Mouse (Mus musculus): ENCODE results near the gene Snorc. TPM values are rescaled to one million over a fixed set of nuclear protein-coding genes. Genes with fewer than 3 reads are reported as not detected.
"Not testable (repeated sequence)": the region's sequence is repeated elsewhere in the genome, so short reads cannot be mapped to it uniquely, and the experiment has no call there.

The Snorc gene
- total RNA-seq (2021): not detected
- long read RNA-seq, experiment 1: 0 reads
- long read RNA-seq, experiment 2: 0 reads

DNA sequence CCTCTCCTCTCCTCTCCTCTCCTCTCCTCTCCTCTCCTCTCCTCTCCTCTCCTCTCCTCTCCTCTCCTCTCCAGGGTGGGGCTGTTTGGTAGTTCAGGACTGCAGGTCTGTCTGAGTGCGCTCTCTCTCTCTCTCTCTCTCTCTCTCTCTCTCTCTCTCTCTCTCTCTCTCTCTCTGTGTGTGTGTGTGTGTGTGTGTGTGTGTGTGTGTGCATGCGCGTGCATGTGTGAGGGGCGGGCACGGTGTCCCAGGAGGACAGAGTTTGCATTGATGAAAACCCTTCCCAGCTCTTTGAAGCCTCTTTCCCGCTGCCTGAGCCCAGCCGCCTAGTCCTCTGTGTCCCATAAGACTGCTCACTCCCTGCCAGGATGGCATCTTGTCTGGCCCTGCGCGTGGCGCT is at the start of gene Snorc:
Gene Snorc (plus strand): TSS at position 301 of the 400 bp plus-strand sequence.
- DNase-seq (ENCODE audit: low spot score in 2 of 2): not testable (repeated sequence)

DNA sequence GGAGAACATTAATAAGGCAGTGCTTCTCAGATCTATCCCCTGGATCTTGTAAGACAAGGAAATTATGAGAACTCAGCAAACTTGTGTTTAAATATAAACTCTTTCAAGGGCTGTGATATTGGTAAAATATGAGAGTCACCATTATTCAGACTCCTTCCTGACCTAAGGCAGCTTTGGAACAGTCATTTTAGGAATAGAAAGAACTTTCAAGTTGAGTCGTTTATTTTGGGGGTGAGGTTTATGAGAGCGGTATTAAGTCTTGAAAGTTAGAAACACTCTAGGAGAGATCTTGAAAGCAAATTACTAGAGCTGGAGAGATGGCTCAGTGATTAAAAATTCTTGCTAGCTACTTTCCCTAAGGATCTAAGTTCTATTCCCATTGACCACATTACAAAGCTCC is 34.9 kb upstream of the Snorc start:
- DNase-seq (ENCODE audit: low spot score in 2 of 2): no peak

DNA sequence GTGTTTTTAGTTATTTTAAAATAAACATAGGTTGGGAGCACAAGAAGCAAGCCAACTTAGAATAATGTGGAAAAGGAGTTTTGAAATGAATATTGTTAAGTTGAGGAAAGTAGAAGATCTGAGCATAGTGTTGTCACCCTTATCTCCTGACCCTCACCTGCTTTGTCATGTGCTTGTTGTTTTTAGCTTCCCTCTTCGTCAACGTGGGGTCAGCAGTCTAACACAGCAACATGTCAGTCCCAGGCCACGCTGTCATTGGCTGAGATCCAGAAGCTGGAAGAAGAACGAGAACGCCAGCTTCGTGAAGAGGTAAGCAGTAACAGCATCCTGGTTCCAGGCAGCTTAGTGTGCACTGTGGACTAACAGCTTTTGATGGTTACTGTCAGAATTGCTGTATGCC is 33.5 kb upstream of the Snorc start:
- no peak for DNase-seq (ENCODE audit: low spot score in 2 of 2)

DNA sequence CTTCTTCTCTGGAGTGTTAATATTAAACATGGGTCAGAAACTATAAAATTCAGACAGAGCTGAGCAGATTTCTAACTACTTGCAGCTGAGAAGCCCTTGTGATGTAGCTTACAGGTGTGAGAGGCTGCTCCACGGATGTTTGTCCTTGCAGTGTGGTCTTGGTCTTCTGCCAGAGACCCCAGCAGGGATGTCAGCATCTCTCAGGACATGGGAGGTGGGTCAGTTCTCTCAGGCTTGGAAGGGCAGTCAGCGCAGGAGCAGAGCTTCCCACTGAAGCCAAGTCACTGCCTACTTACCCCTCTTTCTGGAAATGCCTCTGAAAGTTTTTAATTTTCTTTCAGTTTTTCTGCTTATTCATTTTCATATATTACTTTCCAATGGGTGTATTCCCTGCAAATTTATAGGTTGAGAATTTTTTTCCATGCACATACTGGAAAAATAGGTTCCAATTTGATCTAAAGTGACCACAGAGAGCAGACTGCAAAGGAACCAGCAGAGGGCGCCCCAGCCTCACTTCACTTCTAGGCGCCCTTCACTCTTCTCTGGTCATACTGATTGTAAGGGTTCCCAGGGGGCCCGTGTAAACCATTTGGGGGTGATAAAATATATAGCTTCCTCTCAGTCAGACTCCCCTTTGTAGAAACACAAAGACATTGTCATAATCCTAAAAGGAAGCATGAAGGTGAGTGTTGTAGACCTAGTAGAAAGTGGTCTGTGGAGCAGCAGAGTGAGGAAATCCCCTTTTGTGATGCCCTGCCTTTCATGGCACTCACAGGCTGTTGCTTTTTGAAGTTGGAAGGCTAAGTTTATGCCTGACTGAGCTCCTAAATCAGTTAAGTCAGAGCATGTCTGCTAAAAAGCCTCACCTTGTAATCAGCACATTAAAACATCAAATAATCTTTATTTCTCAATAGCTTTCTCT is 22.6 kb upstream of the Snorc start:
- DNase-seq (ENCODE audit: low spot score in 2 of 2): peak; percentile 44 to 67

DNA sequence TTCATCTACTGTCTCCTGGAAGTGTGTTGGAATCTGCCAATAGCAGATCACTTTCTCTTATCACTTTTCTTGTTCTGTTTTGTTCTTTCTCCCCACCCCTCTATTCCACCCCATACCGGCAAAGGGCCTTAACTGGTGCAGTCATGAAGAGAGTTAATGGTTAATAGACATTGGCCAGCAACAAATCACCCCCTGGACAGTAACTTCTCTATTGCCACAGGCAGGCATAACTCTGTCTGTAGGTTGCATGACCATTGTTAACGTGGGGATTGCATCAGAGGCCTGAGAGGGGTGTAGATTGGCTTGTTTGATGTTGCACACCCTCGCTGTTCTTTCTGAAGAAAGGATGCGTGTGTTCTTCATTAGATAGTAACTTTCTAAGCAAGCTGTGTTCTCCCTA is 20.6 kb upstream of the Snorc start:
- no peak for DNase-seq (ENCODE audit: low spot score in 2 of 2)

DNA sequence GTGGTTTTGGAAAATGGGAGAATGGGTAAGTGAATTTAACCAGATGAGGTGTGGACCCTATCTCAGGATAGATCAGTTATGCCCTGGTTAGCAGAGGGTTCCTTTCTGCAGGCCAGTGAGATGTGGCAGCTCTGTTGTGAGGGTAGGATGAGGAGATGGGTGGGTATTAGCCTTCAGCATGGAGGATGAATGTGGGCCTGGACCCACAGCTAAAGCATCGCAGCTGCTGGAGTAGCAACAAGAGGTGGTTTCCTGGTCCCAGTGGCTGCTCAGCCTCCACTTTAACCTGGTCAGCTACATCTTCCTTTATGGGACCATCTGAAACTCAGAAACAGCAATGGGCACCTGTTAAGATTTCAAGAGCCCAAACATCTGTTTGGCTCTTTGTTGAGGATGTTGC is 13.6 kb upstream of the Snorc start:
- DNase-seq (ENCODE audit: low spot score in 2 of 2): no peak

DNA sequence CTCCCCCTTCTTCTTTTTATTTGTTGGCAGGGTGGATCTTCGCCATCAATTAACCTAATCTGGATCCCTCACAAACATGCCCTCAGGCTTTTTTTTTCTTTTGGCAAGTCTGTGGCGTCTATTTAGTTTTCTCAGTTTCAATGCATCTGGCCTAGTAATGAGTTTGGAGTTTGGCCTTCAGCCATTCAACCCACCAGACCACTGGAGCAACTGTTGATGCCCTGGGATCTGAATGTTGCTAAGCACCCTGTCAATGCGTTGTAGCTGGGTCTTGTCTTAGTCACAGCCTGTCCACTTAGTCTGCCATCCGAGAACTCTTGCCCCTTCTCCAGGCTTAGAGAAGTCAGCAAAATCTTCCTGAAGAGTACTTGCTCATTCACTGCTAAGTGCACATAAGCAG is 12.0 kb upstream of the Snorc start:
- no peak for DNase-seq (ENCODE audit: low spot score in 2 of 2)

DNA sequence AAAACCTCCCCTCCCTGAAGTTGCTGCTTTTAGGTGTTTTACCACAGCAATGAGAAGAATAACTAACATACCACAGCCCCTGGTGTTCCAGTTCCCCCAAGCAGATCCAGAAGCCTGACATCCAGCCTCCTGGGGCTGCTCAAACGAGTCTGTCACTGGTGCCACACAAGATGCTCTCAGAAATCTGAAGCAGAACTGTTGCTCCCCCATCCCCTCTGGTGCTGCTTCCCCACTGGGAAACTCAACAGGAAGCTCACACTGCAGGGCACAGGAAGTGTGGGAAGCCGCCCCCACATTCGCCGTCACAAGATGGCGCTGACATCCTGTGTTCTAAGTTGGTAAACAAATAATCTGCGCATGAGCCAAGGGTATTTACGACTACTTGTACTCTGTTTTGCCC is 10.2 kb upstream of the Snorc start:
- DNase-seq (ENCODE audit: low spot score in 2 of 2): not testable (repeated sequence)

DNA sequence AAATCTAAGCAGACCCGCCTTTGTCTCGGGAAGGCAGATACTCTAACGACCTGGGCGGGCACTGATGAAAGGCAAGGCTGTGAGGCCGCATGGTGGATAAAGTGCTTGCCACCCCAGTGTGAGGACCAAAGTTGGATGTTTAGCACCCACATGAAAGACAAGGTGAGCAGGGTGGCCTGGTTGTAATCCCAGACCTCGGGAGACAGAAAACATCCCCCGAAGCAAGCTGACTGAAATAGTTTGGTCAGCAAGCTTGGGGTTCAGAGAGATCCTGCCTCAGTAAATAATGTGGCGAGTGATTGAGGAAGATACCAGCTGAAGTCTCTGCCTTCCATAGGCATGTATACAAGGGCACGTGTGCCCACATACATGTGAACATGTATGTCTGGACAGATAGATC is 2.6 kb upstream of the Snorc start:
- DNase-seq (ENCODE audit: low spot score in 2 of 2): no peak

DNA sequence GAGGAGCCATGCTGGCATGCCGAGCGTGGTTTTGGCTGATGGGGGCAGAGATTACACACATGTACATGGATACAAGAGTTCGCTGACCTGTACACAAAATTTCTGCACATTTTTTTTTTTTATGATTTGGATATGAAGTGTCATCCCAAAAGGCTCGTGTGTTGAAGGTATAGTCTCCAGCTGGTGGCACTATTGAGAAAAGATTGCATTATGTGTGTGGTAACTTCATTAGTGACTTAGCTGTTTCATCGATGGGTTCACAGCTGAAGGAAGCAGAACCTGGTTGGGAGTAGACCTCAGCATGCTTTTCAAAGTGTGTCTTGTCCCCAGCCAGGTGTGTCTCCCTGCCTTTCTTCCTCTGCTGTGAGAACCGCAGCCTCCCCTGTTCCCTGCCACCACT is 1.8 kb upstream of the Snorc start:
- DNase-seq (ENCODE audit: low spot score in 2 of 2): no peak

DNA sequence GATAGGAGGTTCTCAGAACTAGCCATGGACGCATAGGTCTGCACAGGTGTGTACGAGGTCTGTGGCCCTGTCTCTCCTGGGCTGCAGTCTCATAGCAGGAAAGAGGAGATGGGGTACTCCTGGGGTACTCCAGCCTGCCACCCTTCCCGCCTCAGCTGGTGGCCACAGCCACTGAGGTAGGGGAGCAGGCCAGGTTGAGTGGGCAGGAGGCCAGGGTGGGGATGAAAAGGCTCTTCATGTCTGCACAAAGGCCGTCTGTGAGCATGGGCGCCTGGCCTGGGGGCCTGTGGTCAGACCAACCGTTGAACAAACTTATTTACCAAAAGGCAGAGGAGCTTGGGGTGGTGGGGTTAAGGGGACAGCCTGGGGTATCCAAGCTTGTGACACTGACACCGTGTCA is 1.8 kb downstream of the Snorc start:
- peak in 1 of 2 experiments; percentile 26 for DNase-seq (ENCODE audit: low spot score in 2 of 2)

DNA sequence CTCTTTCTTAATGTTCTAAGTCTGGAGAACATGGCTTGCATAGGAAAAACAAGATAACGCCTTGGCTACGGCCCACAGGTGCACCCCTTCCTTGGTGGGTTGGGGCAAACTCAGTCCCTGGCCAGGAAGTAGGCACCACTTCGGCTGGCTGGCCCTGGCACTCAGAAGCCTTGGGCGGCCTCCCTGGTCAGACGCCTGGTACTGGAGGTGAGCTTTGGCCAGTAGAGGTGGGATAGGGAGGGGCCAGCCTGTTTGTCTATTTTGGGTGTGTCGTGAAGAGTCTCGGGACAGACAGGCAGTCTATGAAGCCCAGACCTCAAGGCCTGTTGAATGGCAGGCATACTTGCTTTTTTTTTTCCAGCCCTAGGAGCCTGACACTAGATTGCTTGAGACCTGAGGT is 2.5 kb downstream of the Snorc start:
- DNase-seq (ENCODE audit: low spot score in 2 of 2): no peak

DNA sequence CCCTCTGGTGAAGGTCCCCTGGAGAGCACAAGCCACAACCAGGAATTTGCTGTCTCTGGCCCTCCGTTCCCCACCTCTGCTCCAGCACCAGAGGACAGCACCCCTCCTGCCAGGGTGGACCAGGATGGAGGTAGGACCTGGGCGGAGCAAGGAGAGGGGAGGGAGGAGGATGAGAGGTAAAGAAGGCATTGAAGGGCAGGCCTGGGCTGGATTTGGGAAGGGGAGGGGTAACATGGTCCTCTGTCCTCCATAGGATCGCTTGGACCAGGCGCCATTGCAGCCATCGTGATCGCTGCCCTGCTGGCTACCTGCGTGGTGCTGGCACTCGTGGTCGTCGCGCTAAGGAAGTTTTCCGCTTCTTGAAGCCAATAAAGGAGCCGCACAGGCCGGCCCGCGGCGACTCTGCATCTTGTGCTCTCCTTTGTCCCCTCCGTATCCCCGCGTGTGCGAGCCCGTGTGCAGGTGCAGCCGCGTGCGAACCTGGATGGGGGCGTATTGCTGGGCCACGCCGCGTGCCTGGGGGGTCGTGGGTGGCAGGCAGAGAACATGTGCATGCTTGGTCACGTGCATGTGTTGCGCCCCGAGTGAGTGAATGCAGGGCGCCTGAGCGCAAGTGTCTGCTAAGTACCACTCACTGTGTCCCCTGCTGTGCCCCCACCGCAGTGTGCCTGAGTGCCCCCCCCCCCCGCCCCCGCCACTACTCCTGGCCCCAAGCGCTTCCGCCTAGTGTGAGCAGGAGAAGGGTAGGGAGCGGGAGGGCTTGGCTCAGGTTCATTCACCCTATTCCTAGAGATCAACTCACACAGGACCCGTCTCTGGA is 5.2 kb downstream of the Snorc start:
- DNase-seq (ENCODE audit: low spot score in 2 of 2): peak in 1 of 2 experiments; percentile 45

DNA sequence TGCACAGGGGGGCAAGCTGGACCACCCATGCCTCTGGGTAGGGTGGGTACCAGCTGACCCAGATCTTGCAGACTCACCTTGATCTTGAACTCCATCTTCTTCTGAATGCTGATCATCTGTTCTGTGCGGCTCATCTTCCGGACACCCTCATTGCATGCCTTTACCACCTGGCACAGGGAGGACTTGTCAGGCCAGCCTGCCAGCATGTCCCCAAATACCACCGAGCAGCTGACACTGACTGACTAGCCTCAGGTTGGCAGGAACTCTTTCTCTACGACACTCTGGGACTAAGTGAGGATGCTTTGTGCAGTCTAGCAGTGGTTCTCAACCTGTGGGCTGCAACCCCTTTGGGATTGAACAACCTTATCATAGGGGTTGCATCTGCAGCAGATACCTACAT is 12.5 kb downstream of the Snorc start:
- DNase-seq (ENCODE audit: low spot score in 2 of 2): no peak

DNA sequence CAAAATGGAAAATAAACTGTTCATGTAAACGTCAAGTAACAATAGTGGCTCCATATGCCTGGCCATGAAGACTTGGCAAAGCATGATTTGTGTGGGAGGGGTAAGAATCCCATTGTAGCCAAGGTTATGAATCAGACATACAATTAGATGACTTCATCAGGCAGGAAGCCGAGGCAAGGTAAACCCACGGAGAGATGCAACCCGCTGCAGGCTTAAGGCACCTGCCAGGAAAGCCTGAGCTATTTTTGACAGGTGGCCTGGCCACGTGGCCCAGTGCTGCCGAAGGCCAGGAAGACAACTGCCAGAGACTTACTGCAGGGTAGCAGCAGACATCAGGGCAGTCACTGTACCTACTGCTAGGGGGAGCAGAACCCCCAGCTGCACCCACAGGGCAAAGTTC is 16.3 kb downstream of the Snorc start:
- DNase-seq (ENCODE audit: low spot score in 2 of 2): peak in 1 of 2 experiments; percentile 40

DNA sequence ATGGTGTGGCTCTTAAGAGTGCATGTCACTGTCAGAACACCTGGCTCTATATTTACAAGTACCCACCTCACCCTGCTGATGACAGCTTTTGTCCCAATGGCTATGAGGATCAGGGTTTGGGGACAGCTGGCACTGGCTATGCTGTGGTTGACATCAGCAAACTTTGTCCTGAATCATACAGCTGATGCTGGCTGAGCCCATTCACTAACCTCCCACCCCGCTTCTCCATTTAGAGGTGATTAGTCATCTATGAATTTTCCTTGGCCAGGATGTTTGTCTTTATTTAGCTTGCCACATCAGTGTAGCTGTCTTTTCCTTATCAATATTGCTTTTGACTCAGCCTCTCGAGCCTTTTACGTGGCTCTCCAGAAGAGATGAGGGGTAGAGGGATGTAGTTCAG is 22.2 kb downstream of the Snorc start:
- DNase-seq (ENCODE audit: low spot score in 2 of 2): no peak

DNA sequence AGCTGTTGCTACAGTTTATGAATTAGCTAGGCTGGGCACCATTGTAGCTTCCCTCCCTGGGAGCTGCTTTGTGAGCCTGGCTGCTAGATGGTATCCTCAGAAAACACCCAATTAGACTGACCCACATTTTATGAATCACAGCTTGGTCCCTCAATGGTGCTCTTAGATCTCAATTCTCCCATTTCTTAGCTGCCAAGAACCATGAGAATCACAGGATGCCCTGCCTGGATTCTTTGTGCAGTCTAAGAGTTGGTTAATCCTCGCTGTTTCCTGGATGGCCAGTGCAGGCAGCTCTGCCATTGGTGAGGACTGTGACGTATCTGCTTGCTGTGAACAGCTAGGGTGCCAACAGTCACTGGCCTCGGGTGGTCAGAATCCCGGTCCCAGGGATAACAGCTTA is 23.5 kb downstream of the Snorc start:
- peak; percentile 35 to 69 for DNase-seq (ENCODE audit: low spot score in 2 of 2)

DNA sequence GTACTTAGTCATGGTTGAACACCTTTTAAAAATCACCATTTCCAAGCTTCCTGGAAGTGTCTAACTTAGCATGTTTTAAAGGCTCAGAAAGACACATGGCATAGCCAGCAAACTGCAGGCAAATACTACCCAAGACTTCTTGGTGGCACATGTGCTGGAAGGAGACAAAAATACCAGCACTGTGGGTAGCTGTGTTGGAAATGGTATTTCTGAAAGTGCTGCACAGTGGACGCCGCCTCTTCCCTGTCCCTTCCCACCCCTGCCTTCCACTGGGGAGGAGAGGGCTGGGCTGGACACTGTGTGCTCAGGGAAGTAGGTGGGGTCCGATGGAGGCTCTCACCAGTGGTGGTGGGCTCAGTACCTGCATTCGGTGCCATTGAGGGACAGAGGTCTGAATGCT is 35.5 kb downstream of the Snorc start:
- DNase-seq (ENCODE audit: low spot score in 2 of 2): no peak

DNA sequence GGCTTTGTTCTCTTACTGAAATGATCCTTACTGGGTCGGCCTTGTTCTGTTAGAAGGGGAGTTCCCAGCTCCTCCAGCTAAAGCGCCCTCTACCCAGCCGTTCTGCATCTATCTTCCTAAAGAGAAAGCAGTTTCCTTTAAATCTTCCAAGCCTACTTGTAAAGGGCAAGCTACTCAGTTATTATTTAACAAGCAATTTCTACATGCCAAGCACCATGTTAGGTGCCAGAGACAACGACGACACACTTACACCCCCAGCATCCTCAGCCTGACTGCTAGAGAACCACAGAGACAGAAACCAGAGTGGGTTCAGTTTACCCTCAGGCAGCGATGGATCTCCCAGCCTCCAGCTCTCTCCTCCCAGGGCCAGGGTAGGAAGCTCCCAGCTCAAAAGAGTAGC is 37.8 kb downstream of the Snorc start:
- DNase-seq (ENCODE audit: low spot score in 2 of 2): no peak

DNA sequence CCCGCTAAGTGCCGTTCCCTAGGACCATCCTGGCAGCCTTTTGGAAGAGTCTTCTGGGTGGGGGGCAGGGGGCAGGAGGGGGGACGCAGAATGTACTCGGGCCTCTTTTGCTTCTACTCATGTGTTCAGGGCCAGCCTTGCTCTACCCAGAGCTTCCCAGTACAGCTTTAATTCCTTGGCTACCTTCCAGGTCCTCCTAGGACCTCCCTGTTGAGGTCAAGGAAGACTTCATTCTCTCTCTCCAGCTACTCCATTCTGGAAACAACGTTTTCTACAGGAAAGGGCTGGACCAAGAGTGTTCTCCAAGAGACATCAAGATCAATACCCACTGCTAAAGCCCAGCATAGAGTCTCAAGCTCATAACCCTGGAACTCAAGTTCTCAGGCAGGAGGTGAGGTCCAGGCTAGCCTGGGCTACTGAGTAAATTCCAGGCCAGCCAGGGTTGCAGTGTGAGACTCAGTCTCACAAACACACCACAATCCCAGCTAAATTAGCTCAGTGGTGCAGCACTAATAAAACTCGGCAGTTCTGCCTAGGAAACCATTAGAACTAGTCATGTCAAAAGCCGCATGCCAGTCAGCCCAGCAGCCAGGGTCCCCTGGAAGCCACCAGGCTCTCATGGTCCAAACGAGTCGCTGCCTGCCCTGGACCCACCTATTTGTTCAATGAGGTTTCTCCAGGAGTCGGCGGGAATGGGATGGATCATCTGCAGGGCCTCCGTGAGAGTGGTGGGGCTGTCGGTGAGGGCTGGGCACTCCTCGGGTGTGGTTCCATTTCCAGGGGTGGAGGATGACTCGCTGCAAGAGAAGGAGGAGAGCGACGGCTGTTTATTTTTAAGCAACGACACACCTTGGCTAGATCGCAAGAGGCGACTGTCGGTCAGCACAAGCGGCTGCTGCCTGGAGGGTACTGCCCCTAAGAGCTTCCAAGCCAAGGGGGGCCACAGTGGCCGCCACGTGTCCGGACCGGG is 38.8 kb downstream of the Snorc start:
- no peak for DNase-seq (ENCODE audit: low spot score in 2 of 2)

DNA sequence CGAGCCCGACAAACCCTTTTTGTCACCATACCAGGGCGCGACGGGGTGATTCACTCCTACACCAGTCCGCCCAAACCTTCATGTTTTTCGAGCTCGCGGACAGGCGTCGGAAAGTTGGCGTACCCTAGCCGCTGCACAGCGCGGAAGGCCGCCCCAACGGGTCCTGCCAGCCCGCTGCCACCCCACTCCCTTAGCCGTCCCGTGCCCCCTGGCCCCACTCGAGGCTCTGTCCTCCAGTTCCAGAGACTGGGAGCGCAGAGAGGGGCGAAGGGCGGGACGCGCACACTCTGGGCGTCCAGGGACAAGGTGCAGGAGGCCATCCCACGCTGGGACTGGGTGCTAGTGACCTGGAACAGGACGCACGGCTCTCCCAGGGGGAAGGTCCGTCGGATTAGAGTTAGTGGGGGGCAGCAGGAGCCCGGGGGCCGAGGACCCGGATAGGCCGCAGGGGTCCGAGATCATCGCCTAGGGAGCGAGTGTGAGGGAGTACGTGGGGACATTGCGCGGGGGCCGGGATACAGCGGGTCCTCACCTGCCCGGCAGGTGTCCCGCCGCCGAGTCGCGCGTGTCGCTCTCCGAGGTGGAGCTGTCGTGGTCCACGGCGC is 39.6 kb downstream of the Snorc start, which contains the start of gene Neu2:
Gene Neu2 (plus strand): TSS at position 329 of the 605 bp plus-strand sequence.
- DNase-seq (ENCODE audit: low spot score in 2 of 2): peak in 1 of 2 experiments; percentile 33

All from layer of hippocampus, postnatal 14 days (tissue).